Mouse (Mus musculus): ENCODE measurements around the gene Rpl37a.
A peak's percentile ranks its signal among the peaks of the same experiment; 100 is the strongest.

Rpl37a gene

GRCm38 (mm10) chr1:72710753-72711653, at the start of gene Rpl37a:
Gene Rpl37a, plus strand, starts transcription at chr1:72711290.
- DNase-seq (ENCODE audit: low spot score): peak; percentile 88

- no peak for DNase-seq (ENCODE audit: low spot score)
Observed at GRCm38 (mm10) chr1:72673070-72673469, 38.0 kb upstream of the Rpl37a start.

GRCm38 (mm10) chr1:72696256-72696655, 14.8 kb upstream of the Rpl37a start:
- no peak for DNase-seq (ENCODE audit: low spot score)

GRCm38 (mm10) chr1:72698651-72699050, 12.4 kb upstream of the Rpl37a start:
- DNase-seq (ENCODE audit: low spot score): no peak

GRCm38 (mm10) chr1:72700479-72700878, 10.6 kb upstream of the Rpl37a start, which contains the start of gene Ankar:
Gene Ankar, minus strand, starts transcription at chr1:72700579.
- DNase-seq (ENCODE audit: low spot score): no peak

- DNase-seq (ENCODE audit: low spot score): no peak
Observed at GRCm38 (mm10) chr1:72707525-72707924, 3.6 kb upstream of the Rpl37a start.

- DNase-seq (ENCODE audit: low spot score): no peak
Observed at GRCm38 (mm10) chr1:72711684-72712083, 594 bp downstream of the Rpl37a start.

- DNase-seq (ENCODE audit: low spot score): no peak
Observed at GRCm38 (mm10) chr1:72714547-72714946, 3.5 kb downstream of the Rpl37a start.

- no peak for DNase-seq (ENCODE audit: low spot score)
Observed at GRCm38 (mm10) chr1:72715065-72715464, 4.0 kb downstream of the Rpl37a start.

- no peak for DNase-seq (ENCODE audit: low spot score)
Observed at GRCm38 (mm10) chr1:72715593-72716361, 4.7 kb downstream of the Rpl37a start.

- DNase-seq (ENCODE audit: low spot score): no peak
Observed at GRCm38 (mm10) chr1:72716421-72716820, 5.3 kb downstream of the Rpl37a start.

- DNase-seq (ENCODE audit: low spot score): no peak
Observed at GRCm38 (mm10) chr1:72716926-72717325, 5.8 kb downstream of the Rpl37a start.

- no peak for DNase-seq (ENCODE audit: low spot score)
Observed at GRCm38 (mm10) chr1:72717540-72717939, 6.5 kb downstream of the Rpl37a start.

- DNase-seq (ENCODE audit: low spot score): no peak
Observed at GRCm38 (mm10) chr1:72718846-72719245, 7.8 kb downstream of the Rpl37a start.

- no peak for DNase-seq (ENCODE audit: low spot score)
Observed at GRCm38 (mm10) chr1:72720115-72720725, 9.1 kb downstream of the Rpl37a start.

GRCm38 (mm10) chr1:72722646-72723045, 11.6 kb downstream of the Rpl37a start:
- no peak for DNase-seq (ENCODE audit: low spot score)

- DNase-seq (ENCODE audit: low spot score): no peak
Observed at GRCm38 (mm10) chr1:72724354-72724753, 13.3 kb downstream of the Rpl37a start.

- DNase-seq (ENCODE audit: low spot score): no peak
Observed at GRCm38 (mm10) chr1:72725941-72726340, 14.9 kb downstream of the Rpl37a start.

GRCm38 (mm10) chr1:72728781-72729180, 17.7 kb downstream of the Rpl37a start:
- DNase-seq (ENCODE audit: low spot score): no peak

GRCm38 (mm10) chr1:72730126-72730525, 19.0 kb downstream of the Rpl37a start:
- DNase-seq (ENCODE audit: low spot score): no peak

GRCm38 (mm10) chr1:72733191-72733691, 22.2 kb downstream of the Rpl37a start:
- DNase-seq (ENCODE audit: low spot score): no peak

GRCm38 (mm10) chr1:72736397-72737125, 25.5 kb downstream of the Rpl37a start:
- no peak for DNase-seq (ENCODE audit: low spot score)
